Mouse (Mus musculus): ENCODE measurements around the gene S100a13.

GRCm38 (mm10) chr3:90512276-90512675 lies 2.0 kb upstream of the S100a13 start:
- TF ChIP-seq CTCF (IDR thresholded peaks at IDR 0.05; ENCODE audit: extremely low read depth, insufficient read depth, low read length) (no peak), POLR2A (IDR thresholded peaks at IDR 0.05; ENCODE audit: extremely low read depth, insufficient read depth, low read length) (no peak)
